Mouse (Mus musculus): ENCODE results near the gene Calm4.
"Not testable (repeated sequence)": the region's sequence is repeated elsewhere in the genome, so short reads cannot be mapped to it uniquely, and the experiment has no call there.

Calm4 gene

GRCm38 (mm10) chr13:3837312-3837807, at the start of gene Calm4:
Gene Calm4, plus strand, starts transcription at chr13:3837757.
- DNase-seq (ENCODE audit: low spot score in 2 of 2): not testable (repeated sequence)

DNA sequence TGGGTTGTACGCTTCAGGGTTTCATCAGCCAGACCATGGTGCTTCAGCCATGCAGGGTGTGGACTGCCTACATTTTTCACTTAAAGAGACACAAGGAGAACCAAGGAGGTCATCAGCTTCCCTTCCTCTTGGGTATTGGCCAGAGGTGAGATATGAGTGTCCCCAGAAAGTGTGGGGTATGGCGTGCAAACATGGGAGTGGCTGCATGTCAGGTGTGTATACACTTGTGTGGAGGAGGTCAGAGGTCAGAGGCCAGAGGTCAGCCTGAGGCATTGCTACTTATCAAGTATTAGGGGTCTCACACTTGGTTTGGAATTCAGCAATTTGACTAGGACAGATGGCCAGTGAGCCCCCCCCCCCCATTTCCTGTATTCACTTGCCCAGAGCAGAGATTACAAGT, 49.0 kb upstream of the Calm4 start:
- no peak for DNase-seq (ENCODE audit: low spot score in 2 of 2)

GRCm38 (mm10) chr13:3789531-3789930, 48.0 kb upstream of the Calm4 start:
- DNase-seq (ENCODE audit: low spot score in 2 of 2): no peak

GRCm38 (mm10) chr13:3796649-3797048, 40.9 kb upstream of the Calm4 start:
- no peak for DNase-seq (ENCODE audit: low spot score in 2 of 2)

- DNase-seq (ENCODE audit: low spot score in 2 of 2): no peak
Measured at GRCm38 (mm10) chr13:3798751-3799150, 38.8 kb upstream of the Calm4 start.

GRCm38 (mm10) chr13:3799386-3799785, 38.2 kb upstream of the Calm4 start:
- no peak for DNase-seq (ENCODE audit: low spot score in 2 of 2)

DNA sequence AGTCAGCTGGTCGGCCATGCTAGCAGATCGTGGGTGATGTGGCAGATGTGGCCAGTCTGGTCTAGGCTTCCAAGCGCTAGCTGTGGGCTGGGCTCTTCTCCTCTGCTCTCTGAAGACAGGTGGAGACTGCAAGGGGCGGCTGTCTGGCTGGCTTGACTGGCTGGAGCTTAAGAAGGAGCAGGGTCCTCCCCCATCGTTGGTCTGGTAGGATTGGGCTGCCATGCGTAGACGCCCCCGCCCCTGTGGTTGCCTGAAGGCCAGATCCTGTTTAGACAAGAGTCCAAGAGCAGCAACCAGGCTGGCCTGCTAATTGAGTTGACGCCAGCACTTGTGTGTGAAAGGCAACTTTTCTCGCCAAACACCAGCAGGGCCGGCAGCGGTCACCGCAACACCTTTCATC, 33.4 kb upstream of the Calm4 start, which contains the start of gene Calml3:
TSS of gene Calml3 (minus strand) at position 131 of the 400 bp plus-strand sequence.
- no peak for DNase-seq (ENCODE audit: low spot score in 2 of 2)

DNA sequence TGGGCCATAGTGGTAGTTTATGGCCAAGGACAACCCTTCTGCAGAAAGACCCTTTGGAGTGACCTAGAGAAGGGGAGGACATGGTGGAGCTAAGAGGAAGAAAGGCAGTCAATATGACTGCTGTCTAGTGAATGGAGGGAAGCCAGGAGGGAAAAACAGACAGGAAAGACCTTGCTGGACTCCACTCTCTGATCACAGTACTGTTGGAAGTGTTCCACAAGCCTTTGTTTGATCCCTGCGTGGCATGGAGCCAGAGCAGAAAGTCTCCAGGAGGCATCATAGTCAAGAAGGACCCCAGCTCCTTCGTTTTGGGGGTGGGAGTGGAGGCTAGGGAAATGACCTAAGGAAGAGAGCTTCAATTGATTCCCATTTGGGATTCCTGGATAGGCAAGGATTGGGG, 32.4 kb upstream of the Calm4 start:
- no peak for DNase-seq (ENCODE audit: low spot score in 2 of 2)

GRCm38 (mm10) chr13:3805638-3806037, 31.9 kb upstream of the Calm4 start:
- no peak for DNase-seq (ENCODE audit: low spot score in 2 of 2)

DNA sequence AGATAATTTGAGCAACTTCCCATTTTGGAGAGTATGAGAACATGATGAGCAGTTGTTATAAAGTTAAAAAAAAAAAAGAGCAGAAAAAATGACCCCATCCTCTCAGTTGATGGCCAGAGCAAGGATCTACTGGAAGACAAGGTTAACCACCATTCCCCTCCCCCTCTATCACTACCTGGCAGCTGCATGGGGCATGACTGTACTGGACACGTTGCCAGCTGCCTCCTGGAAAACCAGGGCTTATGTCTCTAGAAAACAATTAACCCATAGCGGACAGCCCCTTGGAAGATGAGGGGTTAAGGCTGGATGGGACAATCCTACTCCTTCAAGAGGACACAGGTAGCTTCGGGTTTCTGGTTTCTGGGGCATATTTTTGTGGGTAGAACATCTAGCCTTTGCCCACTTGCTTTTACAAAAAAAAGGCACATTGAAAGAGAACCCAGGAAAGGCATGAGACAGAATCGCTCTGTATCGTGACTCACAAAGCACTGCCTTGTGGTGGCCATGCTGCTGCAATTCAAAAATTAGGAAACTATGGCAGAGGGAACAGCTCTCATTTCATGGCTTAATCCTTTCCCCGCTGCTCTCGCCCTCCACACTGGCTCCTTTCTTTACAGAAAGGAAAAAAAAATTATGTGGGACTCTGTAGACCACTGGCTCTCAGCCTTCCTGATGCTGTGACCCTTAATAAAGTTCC, 30.3 kb upstream of the Calm4 start:
- no peak for DNase-seq (ENCODE audit: low spot score in 2 of 2)

GRCm38 (mm10) chr13:3818012-3818739, 19.4 kb upstream of the Calm4 start:
- no peak for DNase-seq (ENCODE audit: low spot score in 2 of 2)

DNA sequence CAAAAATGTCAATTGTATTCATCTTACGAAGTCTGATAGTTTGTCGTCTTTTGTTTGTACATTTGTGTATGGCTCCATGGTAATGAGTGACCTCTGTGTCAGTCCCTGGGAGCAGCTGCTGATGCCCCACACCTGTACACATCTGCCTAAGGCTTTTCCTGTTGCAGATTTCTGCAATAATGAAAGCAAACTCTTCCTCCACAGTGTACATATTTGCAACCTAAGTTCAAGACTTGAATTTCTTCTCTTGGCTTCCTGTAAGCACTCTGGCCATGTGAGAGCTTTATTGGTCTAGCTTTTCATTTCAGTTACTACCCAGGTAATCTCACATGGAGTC, 18.8 kb upstream of the Calm4 start:
- DNase-seq (ENCODE audit: low spot score in 2 of 2): no peak

DNA sequence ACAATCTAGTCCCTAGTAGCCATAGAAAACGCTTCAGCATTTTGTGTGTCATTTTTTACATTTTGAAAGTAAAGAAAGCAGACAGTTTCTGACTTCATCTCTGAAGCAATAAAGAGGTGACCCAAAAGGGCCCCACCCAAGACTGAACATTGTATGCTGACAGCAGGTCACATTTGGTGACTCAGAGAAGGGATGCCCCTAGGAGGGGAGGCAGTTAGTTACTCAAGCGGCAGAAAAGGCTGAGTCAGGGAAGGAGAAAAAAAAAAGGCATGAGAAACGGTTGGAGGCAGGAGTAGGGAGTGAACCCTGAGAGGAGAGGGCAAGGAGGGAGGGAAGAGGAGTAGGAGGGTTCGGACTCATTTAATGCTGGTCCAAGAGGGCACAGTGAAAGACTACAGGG, 15.5 kb upstream of the Calm4 start:
- DNase-seq (ENCODE audit: low spot score in 2 of 2): peak in 1 of 2 experiments; percentile 22

DNA sequence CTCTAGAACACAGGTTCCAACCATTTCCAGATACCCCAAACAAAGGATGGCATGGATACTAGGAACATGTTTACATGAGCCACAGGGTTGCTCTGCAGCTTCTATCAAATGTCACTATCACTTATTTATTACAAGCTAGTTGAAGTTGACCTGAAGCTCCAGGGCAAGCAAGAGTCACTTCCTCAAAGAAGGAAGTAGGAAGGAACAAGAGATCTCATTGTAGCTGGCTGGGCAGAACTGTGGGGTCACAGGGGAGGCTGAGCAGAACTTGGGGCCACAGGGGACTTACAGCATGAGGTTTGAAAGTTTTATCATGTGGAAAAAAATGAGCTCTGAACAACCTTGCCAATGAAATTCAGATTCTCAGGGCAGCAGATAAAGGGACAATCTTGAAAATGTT, 11.8 kb upstream of the Calm4 start:
- DNase-seq (ENCODE audit: low spot score in 2 of 2): peak in 1 of 2 experiments; percentile 44

GRCm38 (mm10) chr13:3831546-3831945, 6.0 kb upstream of the Calm4 start:
- DNase-seq (ENCODE audit: low spot score in 2 of 2): no peak

- DNase-seq (ENCODE audit: low spot score in 2 of 2): no peak
Measured at GRCm38 (mm10) chr13:3831994-3832393, 5.6 kb upstream of the Calm4 start.

GRCm38 (mm10) chr13:3832450-3832849, 5.1 kb upstream of the Calm4 start:
- DNase-seq (ENCODE audit: low spot score in 2 of 2): no peak

GRCm38 (mm10) chr13:3833644-3834043, 3.9 kb upstream of the Calm4 start:
- DNase-seq (ENCODE audit: low spot score in 2 of 2): not testable (repeated sequence)

DNA sequence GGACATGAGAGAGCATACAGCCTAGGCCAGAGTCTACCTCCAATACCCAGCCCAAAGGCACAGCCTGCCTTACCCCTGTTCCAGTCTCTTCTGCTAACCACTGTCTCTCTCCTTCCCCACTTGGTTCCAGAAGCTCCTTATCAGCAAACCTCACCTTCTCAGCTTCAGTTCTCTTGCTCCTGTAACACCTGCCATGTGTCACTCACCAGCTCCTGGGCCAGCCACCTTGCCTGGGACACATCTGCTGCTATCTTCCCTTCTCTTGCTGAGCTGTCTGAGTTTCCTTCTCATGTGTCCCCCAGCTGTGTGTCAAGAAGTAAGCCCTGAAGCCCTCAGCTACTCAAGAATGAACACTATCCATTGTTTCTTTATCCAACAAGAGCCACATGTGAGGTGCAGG, 3.1 kb downstream of the Calm4 start:
- DNase-seq (ENCODE audit: low spot score in 2 of 2): not testable (repeated sequence)

- DNase-seq (ENCODE audit: low spot score in 2 of 2): no peak
Measured at GRCm38 (mm10) chr13:3850330-3850729, 12.8 kb downstream of the Calm4 start.

DNA sequence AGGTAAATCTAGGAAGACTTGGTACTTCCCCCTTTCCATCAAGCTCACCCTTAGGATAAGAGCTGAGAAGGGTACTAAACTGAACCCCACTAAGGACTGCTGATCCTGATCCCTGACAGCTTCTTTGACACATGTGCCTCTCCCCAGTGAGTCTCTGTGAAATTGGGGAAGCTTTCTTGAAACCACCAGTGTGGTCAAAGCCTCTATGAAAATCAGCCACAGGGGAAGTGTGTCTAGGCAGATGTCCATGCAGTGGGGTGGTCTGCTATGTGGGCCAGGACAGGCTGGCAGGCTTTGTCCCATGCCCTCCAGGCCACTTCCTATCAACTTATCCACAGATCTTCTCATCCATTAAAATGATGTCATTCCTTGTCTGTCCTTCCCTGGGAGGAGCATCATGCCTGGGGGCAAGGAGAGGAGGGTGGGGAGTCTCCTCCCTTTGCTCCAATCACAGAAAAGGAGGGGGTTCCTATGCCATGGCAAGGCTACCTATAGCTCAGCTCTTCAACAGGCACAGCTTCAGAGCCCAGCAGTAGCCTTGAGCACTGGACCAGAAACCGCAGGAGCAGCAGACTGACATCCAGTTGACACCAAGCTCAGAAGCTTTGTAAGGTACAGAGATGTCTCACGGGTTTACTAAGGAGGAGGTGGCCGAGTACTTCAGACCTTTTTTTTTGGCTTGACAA, 16.2 kb downstream of the Calm4 start, which contains the start of gene Calm5:
TSS of gene Calm5 (plus strand) at position 526 of the 686 bp plus-strand sequence.
- not testable (repeated sequence) for DNase-seq (ENCODE audit: low spot score in 2 of 2)

DNA sequence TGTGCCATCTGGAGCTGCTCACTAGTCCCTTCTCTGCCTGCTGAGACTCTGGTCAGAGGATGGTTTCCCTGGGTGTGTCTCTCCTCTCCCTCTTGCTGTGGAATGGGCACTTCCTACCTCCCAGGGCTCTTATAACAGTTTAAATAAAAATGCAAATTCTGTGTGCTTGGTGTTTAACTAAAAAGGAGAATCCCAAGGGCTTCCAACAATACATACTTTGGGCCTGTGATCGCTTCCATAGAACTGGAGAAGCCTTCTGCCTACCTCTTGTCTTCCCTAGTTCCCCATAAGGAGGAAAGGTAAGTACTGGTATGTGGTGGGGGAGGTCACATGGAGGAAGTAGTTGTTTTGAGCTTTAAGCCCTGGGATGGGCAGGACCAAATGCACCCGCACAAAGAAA, 17.3 kb downstream of the Calm4 start:
- DNase-seq (ENCODE audit: low spot score in 2 of 2): peak in 1 of 2 experiments; percentile 9
